Mouse (Mus musculus) neural tube, embryonic 11.5 days (tissue): ENCODE results near the gene Svep1. TPM values are rescaled to one million over a fixed set of nuclear protein-coding genes. Genes with fewer than 3 reads are reported as not detected.

Experiments used
- ATAC-seq: fragments of 200-750 bp; cut with Nextera tagmentation; 2 replicates; pipeline ENCODE4 v1.8.0; 2017; ENCODE audit warnings: moderate number of reproducible peaks, mild to moderate bottlenecking, moderate TSS enrichment, moderate library complexity; ENCODE audit not compliant: insufficient read depth, low FRiP score, low TSS enrichment
- DNase-seq: peaks from one replicate; pipeline ENCODE4 v3.0.0-alpha.2; 2015; ENCODE audit warnings: low spot score
- H3K27ac ChIP-seq: fragments of 300-500 bp; sonication (generic); 2 replicates; pipeline ENCODE4 v1.5.1; 2014; ENCODE audit warnings: low read depth, mild to moderate bottlenecking, low read length
- H3K27me3 ChIP-seq: fragments of 300-500 bp; sonication (generic); 2 replicates; pipeline ENCODE4 v1.6.1; 2014; ENCODE audit warnings: mild to moderate bottlenecking, low read length, mixed read lengths; ENCODE audit not compliant: control insufficient read depth, insufficient read depth
- H3K36me3 ChIP-seq: fragments of 300-500 bp; sonication (generic); 2 replicates; pipeline ENCODE4 v1.6.1; 2014; ENCODE audit warnings: mild to moderate bottlenecking, low read length, moderate library complexity, mixed read lengths; ENCODE audit not compliant: control insufficient read depth, insufficient read depth
- H3K4me1 ChIP-seq: fragments of 300-500 bp; sonication (generic); 2 replicates; pipeline ENCODE4 v1.6.1; 2014; ENCODE audit warnings: low read length, mixed read lengths; ENCODE audit not compliant: control insufficient read depth, insufficient read depth
- H3K4me2 ChIP-seq: fragments of 300-500 bp; sonication (generic); 2 replicates; pipeline ENCODE4 v1.6.1; 2014; ENCODE audit warnings: low read depth, mild to moderate bottlenecking, moderate library complexity
- H3K4me3 ChIP-seq: fragments of 300-500 bp; sonication (generic); 2 replicates; pipeline ENCODE4 v1.5.1; 2014; ENCODE audit warnings: low read depth, low read length
- H3K9ac ChIP-seq: fragments of 300-500 bp; sonication (generic); 2 replicates; pipeline ENCODE4 v1.6.1; 2014; ENCODE audit warnings: mild to moderate bottlenecking, low read length
- H3K9me3 ChIP-seq: fragments of 300-500 bp; sonication (generic); 2 replicates; pipeline ENCODE4 v1.6.1; 2016; ENCODE audit warnings: low read length; ENCODE audit not compliant: control insufficient read depth
- WGBS: fragments of 180-500 bp; shearing (Covaris S2); extraction: QIAGEN DNeasy Blood & Tissue Kit; methylation state at CpG from one replicate; pipeline ENCODE4 v1.1.7; 2014; 5-methylcytosine and 5-hydroxymethylcytosine counted together
- polyA plus RNA-seq: library from polyadenylated mRNA; unstranded; fragments of >200 nt; fragmentation: Nextera tagmentation; extraction: Ambion mirVana; gene quantifications from 2 replicates; pipeline ENCODE4 v1.2.1, GENCODE M21; 2014

Gene Svep1
- polyA plus RNA-seq, 1 experiment from 2014 or later, result 1.5 TPM

DNA sequence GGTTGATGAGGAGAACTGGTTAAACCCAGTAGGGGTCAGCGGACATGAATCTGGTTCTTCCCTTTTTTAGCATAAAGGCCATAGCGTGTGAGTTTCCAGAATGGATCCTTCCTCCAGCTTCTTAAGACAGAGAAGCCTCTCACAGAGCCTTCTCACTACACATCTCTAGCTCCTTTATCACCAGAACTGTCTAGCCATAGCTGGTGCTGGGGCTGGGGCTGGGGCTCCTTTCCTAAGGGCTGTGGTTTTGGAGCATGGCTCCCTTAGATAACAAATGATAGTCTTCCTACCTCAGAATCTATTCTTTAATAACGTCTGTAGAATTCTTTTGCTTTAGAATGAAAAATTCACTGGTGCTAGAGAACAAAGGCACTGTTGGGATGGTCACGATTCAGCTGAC is 76.8 kb downstream of the Svep1 start:
- Histone ChIP-seq H3K4me2 (no peak overlapping the region), H3K27me3 (no peaks in the 10 kb centered on the region), H3K4me1 (no peaks in the 10 kb centered on the region), H3K27ac (no peak overlapping the region), H3K9ac (no peak overlapping the region), H3K36me3 (no peaks in the 10 kb centered on the region), H3K9me3 (no peaks in the 10 kb centered on the region), H3K4me3 (no peak overlapping the region)
- DNase-seq (no peak), ATAC-seq (no peak)
- WGBS, result 84% methylated on average over 4 of the region's 4 CpGs

DNA sequence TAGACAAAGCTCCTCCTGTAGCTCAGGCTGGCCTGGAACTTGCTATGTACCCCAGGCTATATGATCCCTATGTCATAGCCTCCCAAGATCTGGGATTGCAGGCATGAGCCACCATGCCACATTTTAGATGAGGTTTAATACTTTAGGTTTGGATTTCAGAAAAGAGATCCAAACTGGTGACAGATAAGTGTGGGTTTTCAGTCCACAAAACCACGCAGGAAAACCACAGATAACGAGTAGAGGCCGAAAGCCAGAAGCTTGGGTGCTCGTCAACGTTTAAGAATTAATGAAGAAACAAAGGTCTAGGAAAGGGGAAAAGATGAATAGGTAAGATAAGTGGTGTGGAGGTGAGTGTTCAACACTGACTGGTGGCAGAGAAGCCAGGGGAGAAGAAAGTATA is 79.6 kb downstream of the Svep1 start:
- H3K4me1 ChIP-seq, result no peaks in the 10 kb centered on the region
- WGBS, result 87% methylated on average over 5 of the region's 5 CpGs
- no peak overlapping the region for H3K27ac ChIP-seq
- H3K9ac ChIP-seq, result no peak overlapping the region
- no peaks in the 10 kb centered on the region for H3K27me3 ChIP-seq
- no peaks in the 10 kb centered on the region for H3K36me3 ChIP-seq
- no peak for ATAC-seq
- DNase-seq, result no peak
- H3K4me3 ChIP-seq, result no peak overlapping the region
- no peaks in the 10 kb centered on the region for H3K9me3 ChIP-seq
- no peak overlapping the region for H3K4me2 ChIP-seq

DNA sequence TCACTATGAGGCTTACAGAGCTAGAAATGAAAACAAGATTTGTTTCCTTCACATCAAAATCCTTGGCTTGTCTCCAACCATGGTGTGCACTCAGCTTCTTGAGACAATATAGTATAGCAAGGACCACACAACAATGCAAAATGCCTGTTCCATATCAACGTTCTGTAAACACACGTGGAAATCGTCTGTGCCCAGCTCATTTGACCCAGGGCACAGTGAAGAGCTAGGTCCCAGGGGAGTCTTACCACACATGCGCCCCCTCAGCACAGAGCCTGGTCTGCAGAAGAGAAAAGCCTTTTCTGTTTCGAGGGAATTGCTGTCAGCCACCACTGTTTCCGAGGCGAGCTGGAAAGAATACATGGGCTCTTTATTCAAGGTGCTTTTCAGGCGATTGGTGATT is 91.2 kb downstream of the Svep1 start:
- Histone ChIP-seq H3K27ac (no peak overlapping the region), H3K4me3 (no peak overlapping the region), H3K27me3 (no peaks in the 10 kb centered on the region), H3K4me2 (no peak overlapping the region), H3K9ac (no peak overlapping the region), H3K4me1 (no peaks in the 10 kb centered on the region), H3K36me3 (no peaks in the 10 kb centered on the region), H3K9me3 (no peaks in the 10 kb centered on the region)
- ATAC-seq, result no peak
- 58% methylated on average over 8 of the region's 8 CpGs for WGBS
- no peak for DNase-seq

DNA sequence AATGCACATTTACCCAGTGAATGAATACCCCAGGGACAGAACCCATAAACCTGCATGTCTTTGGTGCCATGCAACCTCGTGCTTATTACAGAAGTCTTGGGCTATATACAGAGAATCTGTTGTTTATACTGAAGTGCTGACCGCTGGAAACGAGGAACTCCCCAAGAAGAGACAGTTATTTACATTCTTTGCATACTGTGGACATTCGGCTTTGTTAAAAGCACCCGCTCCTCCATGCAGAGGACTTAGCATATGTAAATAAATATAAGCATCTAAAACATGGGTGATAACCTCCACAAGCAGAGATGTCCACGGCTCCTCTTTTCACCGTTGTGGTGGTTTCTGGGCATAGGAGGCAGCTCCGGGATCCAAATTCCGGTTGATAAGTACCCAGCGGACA is 95.7 kb downstream of the Svep1 start:
- 86% methylated on average over 10 of the region's 10 CpGs for WGBS
- DNase-seq, result no peak
- H3K4me3 ChIP-seq, result no peak overlapping the region
- no peaks in the 10 kb centered on the region for H3K4me1 ChIP-seq
- no peak overlapping the region for H3K4me2 ChIP-seq
- H3K9me3 ChIP-seq, result no peaks in the 10 kb centered on the region
- H3K36me3 ChIP-seq, result no peaks in the 10 kb centered on the region
- H3K27ac ChIP-seq, result no peak overlapping the region
- H3K9ac ChIP-seq, result no peak overlapping the region
- no peaks in the 10 kb centered on the region for H3K27me3 ChIP-seq
- ATAC-seq, result no peak

DNA sequence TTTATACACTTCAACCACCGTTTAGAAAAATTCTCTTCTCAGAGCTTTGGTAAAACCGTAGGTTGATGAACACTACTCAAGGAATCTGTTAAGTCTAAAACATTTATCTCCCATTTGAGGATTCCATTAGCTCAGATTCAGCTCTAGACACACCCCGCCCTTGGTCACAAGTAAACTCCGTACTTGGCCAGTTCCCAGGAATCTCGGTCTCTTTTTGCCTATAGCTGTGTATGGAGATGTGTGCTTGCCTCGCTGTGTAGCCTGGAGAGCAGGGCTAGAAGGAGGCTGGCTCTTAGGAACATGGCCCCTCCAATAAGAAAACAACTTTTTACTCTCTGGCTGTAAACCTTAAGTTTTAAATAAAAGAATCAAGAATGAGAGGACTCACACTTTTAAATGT is 96.9 kb downstream of the Svep1 start:
- H3K4me2 ChIP-seq, result no peak overlapping the region
- DNase-seq (no peak), ATAC-seq (no peak)
- H3K4me3 ChIP-seq, result no peak overlapping the region
- no peak overlapping the region for H3K27ac ChIP-seq
- no peaks in the 10 kb centered on the region for H3K9me3 ChIP-seq
- WGBS, result 92% methylated on average over 6 of the region's 6 CpGs
- H3K27me3 ChIP-seq, result no peaks in the 10 kb centered on the region
- H3K36me3 ChIP-seq, result no peaks in the 10 kb centered on the region
- H3K4me1 ChIP-seq, result no peaks in the 10 kb centered on the region
- no peak overlapping the region for H3K9ac ChIP-seq

DNA sequence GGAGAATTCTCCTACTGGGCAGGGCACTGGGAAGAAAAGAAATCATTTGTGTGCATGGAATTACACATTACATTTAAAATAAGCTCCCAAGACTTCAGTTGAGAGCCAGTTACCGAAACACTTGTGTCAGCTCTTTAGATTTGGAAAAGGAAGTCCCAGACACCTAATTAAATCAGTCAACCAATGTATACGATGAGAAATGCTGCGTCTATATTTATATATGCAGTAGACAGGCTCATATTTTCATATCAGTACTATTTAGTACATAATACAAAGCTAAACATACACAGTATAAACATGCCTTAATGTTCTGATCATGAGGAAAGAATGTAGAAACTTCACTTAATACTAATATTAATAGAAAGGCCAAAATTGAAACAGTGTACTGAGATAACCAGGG is 98.3 kb downstream of the Svep1 start:
- Histone ChIP-seq H3K4me2 (no peak overlapping the region), H3K27me3 (no peaks in the 10 kb centered on the region), H3K9ac (no peak overlapping the region), H3K4me1 (no peaks in the 10 kb centered on the region), H3K9me3 (no peaks in the 10 kb centered on the region), H3K27ac (no peak overlapping the region), H3K4me3 (no peak overlapping the region), H3K36me3 (no peaks in the 10 kb centered on the region)
- DNase-seq (no peak), ATAC-seq (no peak)
- 92% methylated on average over 3 of the region's 3 CpGs for WGBS

DNA sequence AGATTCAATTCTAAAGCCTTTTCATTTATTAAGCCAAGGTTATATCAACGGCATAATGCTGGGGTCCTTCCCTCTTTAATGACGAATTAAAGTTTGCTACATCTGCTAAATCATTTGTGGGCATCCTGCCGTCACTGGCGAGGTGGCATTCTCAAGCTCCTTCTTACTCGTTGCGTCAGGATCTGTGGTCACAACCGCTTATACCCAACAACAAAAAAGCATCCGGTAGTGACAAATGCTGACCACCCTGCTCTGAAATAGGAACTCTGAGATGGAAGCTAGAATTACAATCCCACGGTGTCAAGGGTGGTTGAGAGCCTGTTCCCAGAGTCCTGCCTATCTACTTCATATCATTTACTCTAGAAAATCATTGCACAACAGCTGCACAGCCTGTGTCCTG is 108.9 kb downstream of the Svep1 start:
- no peak for ATAC-seq
- Histone ChIP-seq H3K4me3 (no peak overlapping the region), H3K27me3 (no peaks in the 10 kb centered on the region), H3K4me1 (no peaks in the 10 kb centered on the region), H3K9ac (no peak overlapping the region), H3K36me3 (no peaks in the 10 kb centered on the region), H3K4me2 (no peak overlapping the region), H3K27ac (no peak overlapping the region), H3K9me3 (no peaks in the 10 kb centered on the region)
- no peak for DNase-seq
- 91% methylated on average over 9 of the region's 9 CpGs for WGBS

DNA sequence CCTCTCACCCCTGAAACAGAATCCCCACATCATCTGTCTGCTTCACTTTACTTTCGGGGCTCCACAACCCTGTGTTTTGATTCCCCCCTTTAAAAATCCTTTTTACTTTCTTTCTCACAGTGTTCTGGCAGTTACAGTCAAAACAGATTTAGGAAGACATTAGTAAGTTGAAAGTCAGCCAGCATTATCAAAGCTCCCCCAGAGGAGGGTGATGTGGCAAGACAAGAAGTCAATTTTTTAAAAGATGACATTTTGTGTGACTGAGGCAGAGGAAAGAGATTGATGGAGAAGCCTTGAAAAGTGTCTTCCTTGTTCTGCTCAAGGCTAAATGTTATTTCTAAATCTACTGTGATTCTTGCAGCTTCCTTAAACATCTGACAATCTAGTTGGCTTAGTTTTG is 119.9 kb downstream of the Svep1 start:
- Histone ChIP-seq H3K4me2 (no peak overlapping the region), H3K27ac (no peak overlapping the region), H3K9me3 (no peaks in the 10 kb centered on the region), H3K36me3 (no peaks in the 10 kb centered on the region), H3K9ac (no peak overlapping the region), H3K27me3 (no peaks in the 10 kb centered on the region), H3K4me3 (no peak overlapping the region), H3K4me1 (no peaks in the 10 kb centered on the region)
- ATAC-seq (no peak), DNase-seq (no peak)
- WGBS, result 72% methylated on average over 1 of the region's 1 CpGs

DNA sequence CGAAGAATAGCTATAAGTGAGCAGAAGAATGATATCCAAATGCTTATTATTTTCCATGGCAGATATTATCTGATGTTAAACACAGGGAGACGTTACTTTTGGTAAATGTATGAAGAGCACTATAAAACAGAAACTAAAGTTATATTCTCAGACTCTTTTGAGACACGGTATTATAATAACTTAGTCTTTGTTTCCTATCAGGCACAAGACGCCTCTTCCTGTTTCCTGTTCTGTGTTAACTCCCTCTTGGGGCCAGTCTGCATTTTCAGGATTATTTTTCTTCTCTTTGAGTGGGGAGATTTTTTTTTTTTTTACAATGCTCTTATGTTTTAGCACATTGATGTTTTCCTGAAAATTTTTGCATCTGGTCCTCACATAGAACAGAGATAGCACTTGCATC is 120.5 kb downstream of the Svep1 start:
- Histone ChIP-seq H3K4me2 (no peak overlapping the region), H3K9ac (no peak overlapping the region), H3K27ac (no peak overlapping the region), H3K36me3 (no peaks in the 10 kb centered on the region), H3K9me3 (no peaks in the 10 kb centered on the region), H3K4me1 (no peaks in the 10 kb centered on the region), H3K4me3 (no peak overlapping the region), H3K27me3 (no peaks in the 10 kb centered on the region)
- ATAC-seq, result no peak
- 83% methylated on average over 4 of the region's 4 CpGs for WGBS
- no peak for DNase-seq
